Mouse (Mus musculus): ENCODE measurements around the gene Dgkh.

GRCm38 (mm10) chr14:78705616-78706015 is 27.0 kb downstream of the Dgkh start:
- TF ChIP-seq CTCF (IDR thresholded peaks at IDR 0.05; ENCODE audit: low read depth), result no peak
- no peak for TF ChIP-seq EP300 (optimal IDR thresholded peaks at IDR 0.05)

Measured in stomach, postnatal 0 days (tissue).